Mouse (Mus musculus) bone marrow, adult 2 months (tissue): ENCODE results near the gene Mylk.

ENCODE experiments used
- CTCF ChIP-seq: fragments of 200-500 bp; IDR thresholded peaks from 2 replicates; pipeline ENCODE4 v1.5.1; 2011; ENCODE audit warnings: low read length, control low read depth; ENCODE audit not compliant: control insufficient read depth, insufficient read depth
- POLR2A ChIP-seq: fragments of 200-500 bp; IDR thresholded peaks from 2 replicates; pipeline ENCODE4 v1.6.1; 2011; ENCODE audit warnings: low read depth, mild to moderate bottlenecking, control low read depth, low read length, borderline replicate concordance; ENCODE audit not compliant: control insufficient read depth

GRCm38 (mm10) chr16:35021903-35022241, 276.9 kb downstream of the Mylk start:
- TF ChIP-seq CTCF: no peak
- TF ChIP-seq POLR2A: no peak
